Mouse (Mus musculus) midbrain, embryonic 14.5 days (tissue): Measurements from ENCODE around the gene Ccdc158. TPM values are rescaled to one million over a fixed set of nuclear protein-coding genes. Genes with fewer than 3 reads are reported as not detected.

ENCODE experiments used
- ATAC-seq: fragments of 200-750 bp; cut with Nextera tagmentation; 2 replicates; pipeline ENCODE4 v1.8.0; 2017; ENCODE audit warnings: moderate number of reproducible peaks, moderate library complexity; ENCODE audit not compliant: low FRiP score, low TSS enrichment
- DNase-seq: peaks from one replicate; pipeline ENCODE4 v3.0.0-alpha.2; 2015
- H3K27ac ChIP-seq: fragments of 300-500 bp; sonication (generic); replicated peaks from 2 replicates; pipeline ENCODE4 v1.5.1; 2014; ENCODE audit warnings: mild to moderate bottlenecking, low read depth, low read length, moderate library complexity
- H3K27me3 ChIP-seq: fragments of 300-500 bp; sonication (generic); 2 replicates; pipeline ENCODE4 v1.6.1; 2014; ENCODE audit warnings: low read length, control low read depth, mixed read lengths; ENCODE audit not compliant: control insufficient read depth, insufficient read depth
- H3K36me3 ChIP-seq: fragments of 300-500 bp; sonication (generic); 2 replicates; pipeline ENCODE4 v1.6.1; 2014; ENCODE audit warnings: low read length, control low read depth; ENCODE audit not compliant: control insufficient read depth, insufficient read depth
- H3K4me1 ChIP-seq: fragments of 300-500 bp; sonication (generic); 2 replicates; pipeline ENCODE4 v1.6.1; 2014; ENCODE audit warnings: mild to moderate bottlenecking, antibody characterized with exemption, low read length, control low read depth; ENCODE audit not compliant: control insufficient read depth, insufficient read depth
- H3K4me2 ChIP-seq: fragments of 300-500 bp; sonication (generic); 2 replicates; pipeline ENCODE4 v1.6.1; 2014; ENCODE audit warnings: mild to moderate bottlenecking, low read length, moderate library complexity
- H3K4me3 ChIP-seq: fragments of 300-500 bp; sonication (generic); replicated peaks from 2 replicates; pipeline ENCODE4 v1.5.1; 2014; ENCODE audit warnings: low read depth, low read length
- H3K9ac ChIP-seq: fragments of 300-500 bp; sonication (generic); replicated peaks from 2 replicates; pipeline ENCODE4 v1.6.1; 2014; ENCODE audit warnings: mild to moderate bottlenecking, low read length, moderate library complexity
- H3K9me3 ChIP-seq: fragments of 300-500 bp; sonication (generic); 2 replicates; pipeline ENCODE4 v1.6.1; 2016; ENCODE audit warnings: low read length, control low read depth, mixed read lengths; ENCODE audit not compliant: control insufficient read depth
- WGBS: fragments of 180-500 bp; shearing (Covaris S2); extraction: QIAGEN DNeasy Blood & Tissue Kit; methylation state at CpG from one replicate; pipeline ENCODE4 v1.1.7; 2014; 5-methylcytosine and 5-hydroxymethylcytosine counted together
- polyA plus RNA-seq: library from polyadenylated mRNA; unstranded; fragments of >200 nt; fragmentation: Nextera tagmentation; extraction: Ambion mirVana; gene quantifications from 2 replicates; pipeline ENCODE4 v1.2.1, GENCODE M21; 2014

Ccdc158 gene
- polyA plus RNA-seq, 1 experiment from 2014 or later, result 0.43 TPM

DNA sequence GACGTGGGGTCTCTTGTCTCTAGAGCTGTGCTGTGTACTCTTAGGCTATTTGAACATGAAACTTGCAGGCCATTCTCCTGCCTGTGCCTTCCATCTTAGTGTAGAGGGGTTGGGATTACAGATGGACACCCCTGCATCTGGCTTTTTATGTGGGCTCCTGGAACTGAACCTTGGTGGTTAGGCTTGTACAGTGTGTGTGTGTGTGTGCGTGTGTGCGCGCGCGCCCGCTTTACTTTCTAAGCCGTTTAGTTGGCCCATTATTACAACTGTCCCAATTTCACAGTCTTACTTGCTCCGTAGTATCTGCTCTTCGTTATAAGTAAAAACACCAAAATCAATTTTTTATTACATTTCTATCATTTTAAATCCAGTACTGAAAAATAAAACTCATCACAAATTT, 6.8 kb upstream of the Ccdc158 start:
- 84% methylated on average over 10 of the region's 10 CpGs for WGBS
- H3K27me3 ChIP-seq, result 0 out of 2 replicates have a peak, but pooled peaks cover 3% of the 10 kb centered on the region
- ATAC-seq (no peak), DNase-seq (no peak)
- no peak overlapping the region for H3K4me2 ChIP-seq
- H3K4me1 ChIP-seq, result no peaks in the 10 kb centered on the region
- H3K36me3 ChIP-seq, result no peaks in the 10 kb centered on the region
- H3K4me3 ChIP-seq, result no peak overlapping the region
- no peak overlapping the region for H3K27ac ChIP-seq
- H3K9me3 ChIP-seq, result no peaks in the 10 kb centered on the region
- no peak overlapping the region for H3K9ac ChIP-seq

DNA sequence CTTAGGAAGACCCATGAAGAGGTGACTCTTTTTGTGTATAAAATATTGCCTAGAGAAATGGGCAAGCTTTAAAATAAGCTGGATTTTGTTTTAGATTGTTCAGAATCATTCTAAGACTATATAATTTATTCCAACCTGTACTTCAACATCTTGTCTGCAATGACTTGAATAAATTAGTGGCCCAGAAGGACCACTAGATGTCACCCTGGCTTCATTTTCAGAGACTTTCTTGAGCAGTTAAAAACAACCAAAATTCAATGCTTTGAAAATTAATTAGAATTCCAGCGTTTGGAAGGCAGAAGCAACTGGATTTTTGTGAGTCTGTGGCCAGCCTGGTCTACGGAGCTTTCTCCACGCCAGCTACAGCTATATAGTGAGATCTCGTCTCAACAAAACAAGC, 4.4 kb upstream of the Ccdc158 start:
- Histone ChIP-seq H3K27ac (no peak overlapping the region), H3K4me2 (no peak overlapping the region), H3K36me3 (no peaks in the 10 kb centered on the region), H3K9me3 (no peaks in the 10 kb centered on the region), H3K4me3 (no peak overlapping the region), H3K9ac (no peak overlapping the region), H3K27me3 (0 out of 2 replicates have a peak, but pooled peaks cover 3% of the 10 kb centered on the region), H3K4me1 (no peaks in the 10 kb centered on the region)
- 22% methylated on average over 4 of the region's 4 CpGs for WGBS
- DNase-seq (peak; percentile 88), ATAC-seq (no peak)

DNA sequence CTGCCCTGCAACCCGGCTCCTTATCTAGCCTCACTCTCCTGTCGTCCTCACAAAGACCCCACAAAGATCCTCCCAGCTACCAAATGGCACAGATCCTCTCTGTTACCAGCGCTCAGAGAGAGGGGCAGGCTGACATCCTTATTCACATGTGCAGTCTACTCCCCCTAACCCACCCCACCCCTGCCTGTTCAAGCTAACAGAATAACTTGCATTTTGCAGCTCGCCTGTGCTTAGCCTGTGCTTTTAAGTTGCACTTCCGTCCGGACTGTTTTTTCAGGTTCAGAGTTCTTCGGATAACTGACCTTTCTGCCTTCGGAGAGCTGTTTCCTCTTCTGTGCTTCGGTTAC, 476 bp upstream of the Ccdc158 start:
- Histone ChIP-seq H3K36me3 (no peaks in the 10 kb centered on the region), H3K9me3 (no peaks in the 10 kb centered on the region), H3K4me1 (no peaks in the 10 kb centered on the region), H3K4me3 (peak overlapping the region; percentile 42), H3K27me3 (no peaks in the 10 kb centered on the region), H3K27ac (no peak overlapping the region), H3K9ac (peak overlapping the region; percentile 24; the same call in 1 of the 2 replicates), H3K4me2 (peak overlapping the region; percentile 67)
- DNase-seq (no peak), ATAC-seq (no peak)
- under 1% methylated on average over 9 of the region's 9 CpGs for WGBS

DNA sequence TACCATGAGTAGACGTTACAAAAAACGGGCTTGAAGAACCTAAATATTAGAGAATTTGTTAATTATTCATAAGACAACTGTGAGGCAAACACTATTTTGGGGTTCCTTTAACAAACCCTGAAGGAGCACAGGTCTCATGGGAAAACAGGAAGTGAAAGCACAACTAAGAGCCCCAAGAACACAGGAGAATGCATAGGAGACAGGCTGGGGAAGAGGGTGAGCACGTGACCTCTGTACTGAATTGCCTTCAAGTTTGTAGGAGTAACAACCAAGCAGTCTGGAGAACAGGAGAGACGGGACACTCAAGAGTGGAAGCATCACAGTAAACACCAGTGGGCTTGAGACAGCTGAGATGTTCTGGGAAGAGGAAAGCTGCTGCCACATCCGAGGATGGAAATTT, 8.2 kb downstream of the Ccdc158 start:
- H3K9me3 ChIP-seq, result no peaks in the 10 kb centered on the region
- 88% methylated on average over 5 of the region's 5 CpGs for WGBS
- H3K27me3 ChIP-seq, result no peaks in the 10 kb centered on the region
- H3K9ac ChIP-seq, result no peak overlapping the region
- H3K36me3 ChIP-seq, result no peaks in the 10 kb centered on the region
- H3K4me1 ChIP-seq, result no peaks in the 10 kb centered on the region
- DNase-seq (no peak), ATAC-seq (no peak)
- no peak overlapping the region for H3K4me3 ChIP-seq
- H3K4me2 ChIP-seq, result no peak overlapping the region
- H3K27ac ChIP-seq, result no peak overlapping the region

DNA sequence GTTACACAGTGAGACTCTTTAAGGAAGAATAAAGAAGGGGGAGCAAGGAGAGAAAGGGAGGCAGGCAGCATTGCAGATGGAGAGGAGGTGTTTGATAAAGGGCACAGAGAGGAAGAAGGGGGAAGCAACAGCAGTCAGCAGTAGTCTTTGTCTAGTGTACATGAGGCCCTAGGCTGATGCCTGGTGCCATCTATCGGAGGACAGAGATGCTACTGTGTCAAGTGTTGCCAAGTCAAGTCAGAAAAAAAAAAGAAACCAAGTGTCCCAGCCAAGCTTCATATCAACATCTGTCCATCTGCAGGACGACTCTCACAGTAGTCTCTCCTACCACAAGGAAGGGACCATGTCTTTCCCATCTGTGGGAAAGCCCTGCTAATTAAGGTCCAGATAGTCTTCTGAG, 10.8 kb downstream of the Ccdc158 start:
- Histone ChIP-seq H3K9me3 (no peaks in the 10 kb centered on the region), H3K4me2 (no peak overlapping the region), H3K9ac (no peak overlapping the region), H3K27ac (no peak overlapping the region), H3K27me3 (no peaks in the 10 kb centered on the region), H3K4me3 (no peak overlapping the region), H3K4me1 (no peaks in the 10 kb centered on the region), H3K36me3 (no peaks in the 10 kb centered on the region)
- ATAC-seq, result no peak
- 76% methylated on average over 2 of the region's 2 CpGs for WGBS
- DNase-seq, result no peak

DNA sequence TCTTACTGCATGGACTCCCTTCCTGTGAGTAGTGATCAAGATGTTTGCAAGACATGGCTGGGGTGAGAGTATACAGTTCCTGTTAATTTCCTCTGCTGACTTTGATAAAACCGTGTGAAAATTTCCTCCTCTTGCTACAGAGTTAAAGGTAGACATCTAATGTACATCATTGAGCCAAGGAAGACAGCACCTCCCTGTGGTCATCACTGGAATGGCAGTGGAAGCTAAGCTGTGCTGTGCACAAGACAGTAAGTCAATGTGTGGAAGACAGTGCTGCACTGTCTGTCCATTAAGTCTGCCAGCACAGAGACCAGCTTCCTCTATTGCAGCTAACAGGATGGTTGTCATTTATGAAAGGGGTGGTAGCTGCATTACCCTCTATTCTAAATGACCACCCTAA, 18.8 kb downstream of the Ccdc158 start:
- H3K4me3 ChIP-seq, result no peak overlapping the region
- no peaks in the 10 kb centered on the region for H3K36me3 ChIP-seq
- 20% methylated on average over 1 of the region's 1 CpGs for WGBS
- H3K27me3 ChIP-seq, result no peaks in the 10 kb centered on the region
- H3K4me2 ChIP-seq, result no peak overlapping the region
- no peak overlapping the region for H3K9ac ChIP-seq
- no peaks in the 10 kb centered on the region for H3K4me1 ChIP-seq
- no peak overlapping the region for H3K27ac ChIP-seq
- ATAC-seq (no peak), DNase-seq (peak; percentile 72)
- no peaks in the 10 kb centered on the region for H3K9me3 ChIP-seq

DNA sequence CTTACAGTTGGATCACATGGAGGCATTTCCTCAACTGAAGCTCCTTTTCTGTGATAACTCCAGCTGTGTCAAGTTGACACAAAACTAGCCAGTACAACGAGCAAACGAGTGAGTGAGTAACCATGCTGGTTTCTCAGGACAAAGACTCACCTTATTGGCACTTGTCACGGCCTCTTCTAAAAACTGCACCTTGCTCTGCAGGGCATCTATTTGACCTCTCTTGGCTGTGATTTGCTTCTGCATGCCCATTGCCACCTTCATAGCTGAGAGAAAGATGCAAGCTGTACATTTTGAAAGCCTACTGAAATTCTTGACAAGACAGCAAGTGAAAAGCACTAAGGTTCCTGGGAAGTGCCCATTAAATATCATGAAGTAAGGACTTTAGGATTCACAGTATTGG, 34.2 kb downstream of the Ccdc158 start:
- H3K4me3 ChIP-seq, result no peak overlapping the region
- no peaks in the 10 kb centered on the region for H3K9me3 ChIP-seq
- DNase-seq (no peak), ATAC-seq (no peak)
- H3K9ac ChIP-seq, result no peak overlapping the region
- no peaks in the 10 kb centered on the region for H3K36me3 ChIP-seq
- H3K4me1 ChIP-seq, result no peaks in the 10 kb centered on the region
- H3K4me2 ChIP-seq, result no peak overlapping the region
- no peaks in the 10 kb centered on the region for H3K27me3 ChIP-seq
- 90% methylated on average over 3 of the region's 3 CpGs for whole genome bisulfite sequencing
- no peak overlapping the region for H3K27ac ChIP-seq

DNA sequence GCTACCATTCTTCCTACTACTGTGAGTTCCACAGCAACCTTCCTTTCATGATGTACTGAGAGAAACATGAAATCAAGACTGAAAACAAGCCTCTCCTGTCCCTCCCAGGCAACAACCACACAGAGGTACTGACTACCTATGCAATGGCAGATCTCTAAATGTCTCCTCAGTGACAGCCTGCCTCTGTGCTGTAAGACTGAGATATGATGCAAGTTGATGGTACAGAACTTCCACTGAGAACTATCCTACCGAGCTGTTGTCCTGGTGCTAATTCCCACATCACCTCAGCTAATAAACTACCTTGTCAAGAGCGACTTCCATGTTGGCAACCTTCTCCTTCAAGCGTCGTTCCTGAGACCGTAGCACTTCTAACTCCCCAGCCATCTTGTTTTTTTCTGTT, 39.2 kb downstream of the Ccdc158 start:
- ATAC-seq, result no peak
- no peaks in the 10 kb centered on the region for H3K4me1 ChIP-seq
- no peak for DNase-seq
- no peaks in the 10 kb centered on the region for H3K9me3 ChIP-seq
- no peak overlapping the region for H3K9ac ChIP-seq
- H3K27ac ChIP-seq, result no peak overlapping the region
- WGBS, result 87% methylated on average over 5 of the region's 5 CpGs
- H3K4me3 ChIP-seq, result no peak overlapping the region
- H3K27me3 ChIP-seq, result no peaks in the 10 kb centered on the region
- H3K4me2 ChIP-seq, result no peak overlapping the region
- H3K36me3 ChIP-seq, result no peaks in the 10 kb centered on the region

DNA sequence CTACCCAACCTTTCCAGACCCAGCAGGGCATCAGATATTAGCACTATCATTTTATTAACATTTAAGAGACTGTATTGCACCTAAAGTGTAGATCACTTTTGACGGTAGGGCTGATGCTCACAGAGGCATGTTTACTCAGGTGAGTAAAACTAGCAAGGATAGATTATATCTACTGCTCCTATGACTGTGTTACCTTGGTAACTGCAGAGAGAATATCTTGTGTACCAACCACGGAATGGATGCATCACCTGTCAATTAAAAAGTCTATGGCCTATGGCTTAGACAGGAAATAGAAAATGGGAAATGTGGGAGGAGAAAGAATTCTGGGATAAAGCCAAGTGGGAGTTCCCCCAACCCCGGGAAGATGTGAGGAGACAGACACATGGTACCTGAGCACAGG, 40.2 kb downstream of the Ccdc158 start:
- ATAC-seq (no peak), DNase-seq (no peak)
- H3K4me3 ChIP-seq, result no peak overlapping the region
- no peaks in the 10 kb centered on the region for H3K27me3 ChIP-seq
- H3K36me3 ChIP-seq, result no peaks in the 10 kb centered on the region
- no peak overlapping the region for H3K4me2 ChIP-seq
- 78% methylated on average over 3 of the region's 3 CpGs for WGBS
- H3K9me3 ChIP-seq, result no peaks in the 10 kb centered on the region
- H3K9ac ChIP-seq, result no peak overlapping the region
- no peak overlapping the region for H3K27ac ChIP-seq
- no peaks in the 10 kb centered on the region for H3K4me1 ChIP-seq
